Mouse (Mus musculus): ENCODE measurements around the gene Myh14. TPM values are rescaled to one million over a fixed set of nuclear protein-coding genes. Genes with fewer than 3 reads are reported as not detected.

Myh14 gene
- total and polyA plus RNA-seq, 2 experiments from 2014 or later = 1.4 to 2.9 TPM

DNA sequence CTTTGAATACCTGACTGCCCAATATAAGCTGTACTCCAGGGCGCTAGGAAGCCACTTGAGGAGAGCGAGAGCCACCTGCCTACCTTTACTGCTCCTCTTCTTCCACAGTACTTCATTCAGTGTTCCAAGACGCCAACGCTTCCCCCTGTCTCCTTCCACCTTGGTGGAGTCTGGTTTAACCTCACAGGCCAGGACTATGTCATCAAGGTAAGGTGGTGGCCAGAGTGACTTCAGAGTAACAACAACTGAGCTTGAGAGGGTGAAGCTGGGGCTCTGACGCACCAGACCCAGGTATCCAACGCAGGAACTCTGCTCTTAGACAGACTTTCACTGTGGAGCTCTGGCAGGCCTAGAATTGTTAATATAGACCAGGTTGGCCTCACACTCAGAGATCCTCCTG, 85.0 kb downstream of the Myh14 start:
- no peak overlapping the region for H3K4me2 ChIP-seq (ENCODE audit: low read depth, low read length)
- H3K36me3 ChIP-seq (replicated peaks; ENCODE audit: control insufficient read depth, insufficient read depth, low read length) = no peaks in the 10 kb centered on the region
- no peak overlapping the region for H3K4me3 ChIP-seq (ENCODE audit: low read depth, low read length)
- H3K27me3 ChIP-seq (ENCODE audit: control insufficient read depth, insufficient read depth, low read length) = peaks cover 56% of the 10 kb centered on the region
- DNase-seq (ENCODE audit: low spot score) (no peak), ATAC-seq (ENCODE audit: insufficient read depth, low read depth) (no peak)
- no peak overlapping the region for H3K9ac ChIP-seq (replicated peaks; ENCODE audit: low read depth, low read length)
- peaks cover 3% of the 10 kb centered on the region; the same call in 1 of the 2 replicates for H3K4me1 ChIP-seq (ENCODE audit: control insufficient read depth, insufficient read depth)
- no peak overlapping the region for H3K27ac ChIP-seq (ENCODE audit: low read depth)
- WGBS = 81% methylated on average over 6 of the region's 6 CpGs
- TF ChIP-seq CTCF (IDR thresholded peaks at IDR 0.05; ENCODE audit: low read depth) (no peak), EP300 (IDR thresholded peaks at IDR 0.05; ENCODE audit: low read depth) (no peak)
- H3K9me3 ChIP-seq (replicated peaks; ENCODE audit: control insufficient read depth, low read length) = no peaks in the 10 kb centered on the region

DNA sequence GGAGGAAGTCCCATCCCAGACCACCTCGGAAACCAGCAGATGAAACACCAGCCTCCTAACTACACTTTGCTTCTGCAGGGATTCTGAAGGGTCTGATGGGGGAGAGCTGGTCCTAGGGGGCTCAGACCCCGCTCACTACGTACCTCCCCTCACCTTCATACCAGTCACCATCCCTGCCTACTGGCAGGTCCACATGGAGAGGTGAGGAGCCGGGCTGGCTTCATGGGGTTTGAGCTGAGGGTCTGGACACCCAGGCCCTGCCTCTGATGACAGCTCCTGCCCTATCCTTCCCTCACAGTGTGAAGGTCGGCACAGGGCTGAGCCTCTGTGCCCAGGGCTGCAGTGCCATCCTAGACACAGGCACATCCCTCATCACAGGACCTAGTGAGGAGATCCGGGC, 85.7 kb downstream of the Myh14 start:
- DNase-seq (ENCODE audit: low spot score) = no peak
- Histone ChIP-seq H3K4me2 (ENCODE audit: low read depth, low read length) (no peak overlapping the region), H3K4me3 (ENCODE audit: low read depth, low read length) (no peak overlapping the region), H3K36me3 (replicated peaks; ENCODE audit: control insufficient read depth, insufficient read depth, low read length) (no peaks in the 10 kb centered on the region), H3K27me3 (ENCODE audit: control insufficient read depth, insufficient read depth, low read length) (peaks cover 50% of the 10 kb centered on the region), H3K9ac (replicated peaks; ENCODE audit: low read depth, low read length) (no peak overlapping the region), H3K27ac (ENCODE audit: low read depth) (no peak overlapping the region), H3K4me1 (ENCODE audit: control insufficient read depth, insufficient read depth) (peaks cover 3% of the 10 kb centered on the region; the same call in 1 of the 2 replicates), H3K9me3 (replicated peaks; ENCODE audit: control insufficient read depth, low read length) (no peaks in the 10 kb centered on the region)
- no peak for ATAC-seq (ENCODE audit: insufficient read depth, low read depth)
- 71% methylated on average over 6 of the region's 6 CpGs for WGBS
- TF ChIP-seq CTCF (IDR thresholded peaks at IDR 0.05; ENCODE audit: low read depth) (no peak), EP300 (IDR thresholded peaks at IDR 0.05; ENCODE audit: low read depth) (no peak)

DNA sequence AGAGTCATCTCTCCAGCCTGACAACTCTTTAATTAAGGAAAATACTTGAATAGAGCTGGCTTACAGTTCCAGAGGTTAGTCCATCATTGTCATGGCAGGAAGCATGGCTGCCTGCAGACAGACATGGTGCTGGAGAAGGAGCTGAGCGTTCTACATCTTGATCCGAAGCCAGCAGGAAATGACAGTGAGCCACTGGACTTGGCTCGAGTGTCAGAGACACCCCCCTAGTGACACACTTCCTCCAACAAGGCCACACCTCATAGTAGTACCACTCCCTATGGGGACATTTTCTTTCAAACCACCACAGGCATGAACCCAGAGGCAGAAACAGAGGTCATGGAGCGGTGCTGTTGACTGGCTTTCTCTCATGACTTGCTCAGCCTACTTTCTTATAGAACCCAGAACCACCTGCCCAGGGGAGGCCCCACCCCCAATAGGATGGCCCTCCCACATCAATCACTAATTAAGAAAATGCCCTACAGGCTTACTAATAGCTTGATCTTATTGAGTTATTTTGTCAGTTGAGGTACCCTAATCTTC, 86.3 kb downstream of the Myh14 start:
- no peak overlapping the region for H3K4me2 ChIP-seq (ENCODE audit: low read depth, low read length)
- no peak overlapping the region for H3K27ac ChIP-seq (ENCODE audit: low read depth)
- H3K9ac ChIP-seq (replicated peaks; ENCODE audit: low read depth, low read length) = no peak overlapping the region
- H3K9me3 ChIP-seq (replicated peaks; ENCODE audit: control insufficient read depth, low read length) = no peaks in the 10 kb centered on the region
- no peak overlapping the region for H3K4me3 ChIP-seq (ENCODE audit: low read depth, low read length)
- 51% methylated on average over 4 of the region's 4 CpGs for WGBS
- peaks cover 44% of the 10 kb centered on the region for H3K27me3 ChIP-seq (ENCODE audit: control insufficient read depth, insufficient read depth, low read length)
- TF ChIP-seq CTCF (IDR thresholded peaks at IDR 0.05; ENCODE audit: low read depth) (no peak), EP300 (IDR thresholded peaks at IDR 0.05; ENCODE audit: low read depth) (no peak)
- H3K4me1 ChIP-seq (ENCODE audit: control insufficient read depth, insufficient read depth) = peaks cover 3% of the 10 kb centered on the region; the same call in 1 of the 2 replicates
- DNase-seq (ENCODE audit: low spot score) (no peak), ATAC-seq (ENCODE audit: insufficient read depth, low read depth) (no peak)
- H3K36me3 ChIP-seq (replicated peaks; ENCODE audit: control insufficient read depth, insufficient read depth, low read length) = no peaks in the 10 kb centered on the region

DNA sequence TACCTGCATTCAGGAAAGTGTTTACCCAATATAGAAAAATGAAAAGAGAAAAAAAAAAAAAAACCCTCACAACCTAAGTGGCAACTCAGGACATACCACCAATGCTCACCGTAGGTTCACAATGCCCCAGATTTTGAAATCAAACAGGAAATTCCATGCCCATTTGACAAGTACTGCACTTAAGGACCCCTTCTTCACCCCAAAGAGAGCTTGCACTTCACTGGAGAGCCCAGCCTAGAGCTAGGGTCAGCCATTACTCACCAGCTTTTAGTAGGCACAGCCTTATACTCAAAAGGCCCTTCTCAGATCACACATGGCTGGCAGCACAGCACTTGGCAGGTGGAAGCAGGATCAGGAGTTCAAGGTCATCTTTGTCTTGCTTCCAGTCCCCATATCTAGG, 87.5 kb downstream of the Myh14 start:
- H3K36me3 ChIP-seq (replicated peaks; ENCODE audit: control insufficient read depth, insufficient read depth, low read length) = no peaks in the 10 kb centered on the region
- WGBS = 68% methylated on average over 1 of the region's 1 CpGs
- 0 out of 2 replicates have a peak, but pooled peaks cover 3% of the 10 kb centered on the region for H3K4me1 ChIP-seq (ENCODE audit: control insufficient read depth, insufficient read depth)
- H3K27me3 ChIP-seq (ENCODE audit: control insufficient read depth, insufficient read depth, low read length) = peaks cover 32% of the 10 kb centered on the region
- H3K9me3 ChIP-seq (replicated peaks; ENCODE audit: control insufficient read depth, low read length) = no peaks in the 10 kb centered on the region; the same call in 1 of the 2 replicates
- no peak overlapping the region for H3K9ac ChIP-seq (replicated peaks; ENCODE audit: low read depth, low read length)
- H3K4me3 ChIP-seq (ENCODE audit: low read depth, low read length) = no peak overlapping the region
- H3K4me2 ChIP-seq (ENCODE audit: low read depth, low read length) = no peak overlapping the region
- ATAC-seq (ENCODE audit: insufficient read depth, low read depth) (no peak), DNase-seq (ENCODE audit: low spot score) (no peak)
- TF ChIP-seq CTCF (IDR thresholded peaks at IDR 0.05; ENCODE audit: low read depth) (no peak), EP300 (IDR thresholded peaks at IDR 0.05; ENCODE audit: low read depth) (no peak)
- H3K27ac ChIP-seq (ENCODE audit: low read depth) = no peak overlapping the region

DNA sequence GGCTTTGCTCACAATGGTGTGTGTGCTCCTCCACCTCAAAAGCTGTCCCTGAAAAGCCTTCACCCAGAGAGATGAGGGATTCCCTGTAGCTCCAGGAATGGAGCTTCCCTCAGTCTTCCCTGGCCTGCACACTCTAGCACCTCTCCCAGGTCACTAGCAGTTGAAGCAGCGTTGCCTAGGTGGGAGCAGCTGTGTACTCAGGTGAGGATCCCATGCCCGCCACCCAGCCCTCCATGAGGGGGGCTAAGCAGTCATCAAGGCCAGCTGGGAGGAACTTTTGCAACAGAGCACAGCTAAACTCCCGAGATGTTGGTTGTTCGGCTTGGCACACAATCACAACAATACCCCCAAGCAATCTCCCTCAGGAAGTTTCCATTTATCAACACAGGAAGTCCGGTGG, 87.9 kb downstream of the Myh14 start:
- H3K27me3 ChIP-seq (ENCODE audit: control insufficient read depth, insufficient read depth, low read length) = peaks cover 27% of the 10 kb centered on the region
- WGBS = 55% methylated on average over 5 of the region's 5 CpGs
- ATAC-seq (ENCODE audit: insufficient read depth, low read depth) (no peak), DNase-seq (ENCODE audit: low spot score) (no peak)
- TF ChIP-seq EP300 (IDR thresholded peaks at IDR 0.05; ENCODE audit: low read depth) (no peak), CTCF (IDR thresholded peaks at IDR 0.05; ENCODE audit: low read depth) (no peak)
- H3K36me3 ChIP-seq (replicated peaks; ENCODE audit: control insufficient read depth, insufficient read depth, low read length) = no peaks in the 10 kb centered on the region
- H3K4me1 ChIP-seq (ENCODE audit: control insufficient read depth, insufficient read depth) = 0 out of 2 replicates have a peak, but pooled peaks cover 3% of the 10 kb centered on the region
- H3K4me2 ChIP-seq (ENCODE audit: low read depth, low read length) = no peak overlapping the region
- H3K4me3 ChIP-seq (ENCODE audit: low read depth, low read length) = no peak overlapping the region
- no peak overlapping the region for H3K9ac ChIP-seq (replicated peaks; ENCODE audit: low read depth, low read length)
- no peaks in the 10 kb centered on the region; the same call in 1 of the 2 replicates for H3K9me3 ChIP-seq (replicated peaks; ENCODE audit: control insufficient read depth, low read length)
- no peak overlapping the region for H3K27ac ChIP-seq (ENCODE audit: low read depth)

DNA sequence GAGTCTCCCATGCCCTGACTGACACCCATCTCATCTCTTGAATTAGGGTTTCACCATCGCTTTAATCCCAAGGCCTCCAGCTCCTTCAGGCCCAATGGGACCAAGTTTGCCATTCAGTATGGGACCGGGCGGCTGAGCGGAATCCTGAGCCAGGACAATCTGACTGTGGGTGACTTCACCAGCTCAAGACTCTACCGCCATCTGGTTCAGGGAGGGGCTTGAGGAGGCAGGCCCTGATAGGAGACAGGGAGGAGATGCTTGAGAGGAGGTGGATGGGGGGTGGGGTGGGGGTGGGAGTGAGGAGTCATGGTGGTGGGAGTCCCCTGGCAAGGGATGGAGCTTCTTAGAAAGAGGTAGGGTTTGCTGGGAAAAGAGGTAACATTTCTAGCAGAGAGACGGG, 89.0 kb downstream of the Myh14 start:
- Histone ChIP-seq H3K27ac (ENCODE audit: low read depth) (no peak overlapping the region), H3K4me2 (ENCODE audit: low read depth, low read length) (no peak overlapping the region), H3K4me3 (ENCODE audit: low read depth, low read length) (no peak overlapping the region), H3K36me3 (replicated peaks; ENCODE audit: control insufficient read depth, insufficient read depth, low read length) (no peaks in the 10 kb centered on the region), H3K4me1 (ENCODE audit: control insufficient read depth, insufficient read depth) (no peaks in the 10 kb centered on the region), H3K9me3 (replicated peaks; ENCODE audit: control insufficient read depth, low read length) (no peaks in the 10 kb centered on the region; the same call in 1 of the 2 replicates), H3K27me3 (ENCODE audit: control insufficient read depth, insufficient read depth, low read length) (peaks cover 17% of the 10 kb centered on the region), H3K9ac (replicated peaks; ENCODE audit: low read depth, low read length) (no peak overlapping the region)
- WGBS = 56% methylated on average over 6 of the region's 6 CpGs
- DNase-seq (ENCODE audit: low spot score) (no peak), ATAC-seq (ENCODE audit: insufficient read depth, low read depth) (no peak)
- TF ChIP-seq CTCF (IDR thresholded peaks at IDR 0.05; ENCODE audit: low read depth) (no peak), EP300 (IDR thresholded peaks at IDR 0.05; ENCODE audit: low read depth) (no peak)

Measured in heart, postnatal 0 days (tissue).